Mouse (Mus musculus) cerebellum, postnatal 4 days (tissue): ENCODE data around the gene 1700028P14Rik.

Experiments
- DNase-seq, 2 experiments: peaks; one replicate each; pipeline ENCODE4 v3.0.0; 2022; ENCODE audit warnings: low spot score in 2 of 2, mixed read lengths in 1 of 2

Gene 1700028P14Rik

DNA sequence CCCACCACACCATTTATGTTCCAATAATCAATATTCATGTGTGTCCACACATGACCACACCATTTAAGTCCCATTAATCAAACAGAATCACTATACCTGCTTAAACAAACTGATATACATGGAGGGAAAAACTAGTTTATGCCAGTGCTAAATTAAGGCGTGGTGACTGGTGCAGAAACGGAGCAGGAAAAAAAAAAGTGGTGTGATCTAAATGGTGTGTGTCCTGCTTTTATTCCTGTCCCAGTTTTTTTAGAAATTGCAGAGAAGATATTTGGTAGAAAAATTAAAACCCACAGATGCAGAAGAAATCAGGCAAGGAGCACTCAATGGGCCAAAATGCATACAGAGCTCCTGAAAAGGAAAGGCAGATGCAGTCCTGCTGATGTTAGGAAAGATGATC is 44.7 kb downstream of the 1700028P14Rik start:
- no peak for DNase-seq

GRCm38 (mm10) chr19:23594950-23595349 is 57.7 kb downstream of the 1700028P14Rik start:
- DNase-seq = no peak

- DNase-seq = peak in 1 of 2 experiments; percentile 11
Observed at GRCm38 (mm10) chr19:23578606-23579355, 73.8 kb downstream of the 1700028P14Rik start.

DNA sequence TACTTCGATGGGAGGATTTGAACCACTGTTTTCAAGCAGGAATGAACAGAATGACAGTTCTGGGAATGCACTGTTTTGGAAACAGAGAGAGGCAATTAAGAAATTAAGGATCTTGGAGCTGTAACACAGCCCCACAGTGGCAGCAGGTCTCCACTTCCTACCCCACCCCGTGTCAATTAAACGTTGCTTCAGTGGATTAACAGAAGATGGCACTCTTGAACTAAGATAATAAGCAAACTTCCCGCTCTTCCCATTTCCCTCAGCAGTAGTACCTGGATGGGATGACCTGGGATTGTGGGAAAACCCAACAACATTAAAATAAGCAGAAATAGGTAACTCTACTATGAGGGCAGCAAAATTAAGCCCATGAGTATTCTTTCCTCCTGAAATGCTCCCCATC is 75.9 kb downstream of the 1700028P14Rik start:
- DNase-seq = no peak

GRCm38 (mm10) chr19:23563693-23564092 is 88.9 kb downstream of the 1700028P14Rik start:
- DNase-seq = no peak

GRCm38 (mm10) chr19:23562588-23562987 is 90.0 kb downstream of the 1700028P14Rik start:
- no peak for DNase-seq

DNA sequence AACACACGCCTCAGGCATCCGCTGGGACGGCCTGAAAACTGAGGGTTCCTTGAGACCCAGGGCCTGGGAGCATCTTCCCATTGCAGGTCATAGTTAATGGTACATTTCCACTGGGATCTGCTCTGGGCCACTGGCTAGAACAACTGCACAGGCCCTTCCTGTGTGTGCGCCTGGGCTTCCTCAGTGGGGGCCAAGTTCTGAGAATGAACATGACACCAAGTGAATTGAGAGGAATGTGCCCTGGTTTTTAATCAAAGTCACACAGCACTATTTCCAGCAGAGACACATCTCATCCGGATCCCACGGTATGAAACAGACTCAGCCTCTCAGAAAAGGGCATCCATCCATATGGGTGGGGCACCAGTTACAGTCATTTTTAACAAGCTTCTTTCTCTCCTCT is 90.6 kb downstream of the 1700028P14Rik start:
- no peak for DNase-seq

GRCm38 (mm10) chr19:23553450-23553849 is 99.2 kb downstream of the 1700028P14Rik start:
- no peak for DNase-seq

GRCm38 (mm10) chr19:23545604-23546003 is 107.0 kb downstream of the 1700028P14Rik start:
- no peak for DNase-seq

DNA sequence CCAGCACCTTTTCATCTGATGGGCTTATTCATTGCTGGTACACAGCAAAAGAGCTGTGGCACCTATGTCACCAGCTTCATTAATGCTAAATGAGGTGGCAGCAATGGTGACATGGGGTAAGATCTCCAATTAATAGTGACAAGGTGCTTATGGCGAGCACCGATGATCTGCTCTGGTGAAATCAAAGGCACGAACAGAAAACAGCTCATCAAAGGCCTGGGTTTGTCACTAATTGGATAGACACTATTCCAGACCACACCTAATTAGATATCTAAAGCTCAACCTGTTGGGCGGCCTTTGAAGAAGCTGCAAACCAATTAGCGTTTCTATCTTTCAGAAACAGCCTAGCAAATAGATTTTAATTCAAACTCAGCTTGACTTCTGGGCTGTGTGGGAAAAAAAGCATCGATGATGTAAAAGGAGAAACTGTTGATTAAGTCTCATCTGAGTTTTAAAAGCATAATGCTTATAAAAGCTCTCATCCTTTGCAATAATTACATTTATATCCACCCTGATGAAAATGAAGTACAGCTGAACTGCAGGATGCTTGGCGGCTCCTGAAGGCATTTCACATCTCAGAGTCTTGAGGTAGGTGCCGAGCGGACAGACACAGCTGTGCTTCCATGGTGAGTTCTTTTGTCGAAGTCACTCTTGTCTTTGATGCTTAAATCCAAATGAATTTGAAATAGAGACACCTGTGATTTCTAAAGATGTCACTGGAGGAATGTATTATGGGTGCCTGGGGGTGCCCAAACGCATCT is 109.2 kb downstream of the 1700028P14Rik start:
- DNase-seq = no peak

DNA sequence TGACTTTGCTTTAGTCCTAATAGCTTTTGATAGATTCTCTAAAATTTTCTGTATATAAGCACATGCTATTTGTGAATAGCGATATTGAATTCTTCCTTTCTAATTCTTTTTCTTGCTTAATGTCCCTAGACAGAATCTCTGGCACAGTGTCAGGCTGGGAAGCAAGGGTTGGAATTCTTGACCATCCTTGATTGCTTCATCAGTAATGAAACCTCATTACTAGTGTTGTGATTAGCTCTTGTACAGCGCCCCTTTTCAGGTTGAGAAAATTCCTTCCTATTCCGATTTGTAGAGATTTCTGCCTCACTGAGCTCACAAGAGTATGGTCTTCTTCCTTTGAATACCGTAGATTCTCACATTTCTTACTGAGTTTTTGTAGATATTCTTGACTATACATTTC is 109.9 kb downstream of the 1700028P14Rik start:
- no peak for DNase-seq

- DNase-seq = no peak
Observed at GRCm38 (mm10) chr19:23535700-23536099, 116.9 kb downstream of the 1700028P14Rik start.

- DNase-seq = no peak
Observed at GRCm38 (mm10) chr19:23531899-23532298, 120.7 kb downstream of the 1700028P14Rik start.

GRCm38 (mm10) chr19:23523711-23524110 is 128.9 kb downstream of the 1700028P14Rik start:
- DNase-seq = peak; percentile 30 to 81

- no peak for DNase-seq
Observed at GRCm38 (mm10) chr19:23521831-23522230, 130.8 kb downstream of the 1700028P14Rik start.

DNA sequence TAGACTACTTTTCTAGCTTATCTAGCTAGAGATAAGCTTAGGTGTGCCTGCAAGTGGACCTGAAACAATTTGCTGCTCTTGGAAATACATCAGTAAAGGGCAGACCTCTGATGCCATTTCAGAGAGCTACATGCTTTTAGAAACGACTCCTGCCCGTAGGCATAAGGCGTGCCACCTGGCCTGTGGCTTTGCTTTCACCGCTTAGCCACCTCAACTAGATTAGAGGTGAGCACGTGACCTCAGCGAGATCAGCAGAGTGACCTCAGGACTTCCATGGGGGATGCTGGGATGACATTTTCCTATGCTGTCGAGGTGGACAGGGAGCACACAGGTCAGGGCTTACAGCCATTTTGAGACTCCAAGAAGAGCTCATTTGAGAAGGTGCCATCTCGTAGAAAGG is 131.5 kb downstream of the 1700028P14Rik start:
- DNase-seq = no peak

DNA sequence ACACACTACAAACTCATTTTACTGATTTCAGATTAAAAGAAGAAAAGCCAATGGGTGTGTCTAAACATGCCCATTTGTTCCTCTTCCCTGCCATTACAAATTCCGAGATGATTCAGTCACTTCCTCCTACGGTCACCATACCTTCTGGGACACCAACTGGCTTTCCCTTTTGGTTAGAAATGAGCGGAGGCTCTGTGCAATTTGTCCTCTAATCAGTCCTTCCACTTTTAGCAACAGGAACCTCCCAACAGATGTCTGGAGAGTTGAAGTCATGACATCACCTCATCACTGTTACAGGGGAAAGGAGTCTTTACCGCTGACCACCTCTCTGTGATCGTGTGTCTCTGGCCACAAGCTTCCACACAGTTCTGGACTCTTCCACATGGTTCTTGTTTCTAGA is 132.0 kb downstream of the 1700028P14Rik start:
- DNase-seq = no peak

- no peak for DNase-seq
Observed at GRCm38 (mm10) chr19:23518477-23518876, 134.1 kb downstream of the 1700028P14Rik start.

DNA sequence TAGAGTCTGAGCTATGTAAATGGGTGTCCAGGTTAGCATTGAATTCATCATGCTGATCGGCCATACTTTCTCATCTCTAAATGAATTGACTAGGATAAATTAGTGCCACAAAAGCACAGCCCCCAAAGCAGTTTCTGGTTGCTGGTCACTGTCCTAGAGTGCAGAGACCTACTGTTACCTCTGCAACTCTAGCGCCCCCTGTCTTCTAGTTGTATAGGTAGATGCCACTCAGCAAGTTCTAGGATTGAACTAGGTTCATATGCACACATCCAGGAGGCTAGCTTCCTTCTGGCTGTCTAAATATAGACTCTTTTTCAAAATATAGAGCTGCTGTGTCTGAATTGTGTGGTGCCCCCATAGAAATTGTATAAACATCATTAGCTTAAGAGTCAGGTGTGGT is 141.3 kb downstream of the 1700028P14Rik start:
- no peak for DNase-seq
